Mouse (Mus musculus) adrenal gland, adult 8-10 months (tissue): ENCODE data around the gene Bax. TPM values are rescaled to one million over a fixed set of nuclear protein-coding genes. Genes with fewer than 3 reads are reported as not detected.
"Not testable (repeated sequence)": the region's sequence is repeated elsewhere in the genome, so short reads cannot be mapped to it uniquely, and the experiment has no call there.

Experiments used
- DNase-seq: peaks from one replicate; pipeline ENCODE4 v3.0.0; 2022
- total RNA-seq, 4 experiments: library from RNA; stranded (reverse); gene quantifications; 2 replicates each; pipeline ENCODE4 v1.2.4; 2022

Gene Bax
- total RNA-seq = 100 to 1,000 TPM in 1 of 4 experiments, 10 to 100 TPM in 3; 71.7 to 105 (median 89.1) TPM

DNA sequence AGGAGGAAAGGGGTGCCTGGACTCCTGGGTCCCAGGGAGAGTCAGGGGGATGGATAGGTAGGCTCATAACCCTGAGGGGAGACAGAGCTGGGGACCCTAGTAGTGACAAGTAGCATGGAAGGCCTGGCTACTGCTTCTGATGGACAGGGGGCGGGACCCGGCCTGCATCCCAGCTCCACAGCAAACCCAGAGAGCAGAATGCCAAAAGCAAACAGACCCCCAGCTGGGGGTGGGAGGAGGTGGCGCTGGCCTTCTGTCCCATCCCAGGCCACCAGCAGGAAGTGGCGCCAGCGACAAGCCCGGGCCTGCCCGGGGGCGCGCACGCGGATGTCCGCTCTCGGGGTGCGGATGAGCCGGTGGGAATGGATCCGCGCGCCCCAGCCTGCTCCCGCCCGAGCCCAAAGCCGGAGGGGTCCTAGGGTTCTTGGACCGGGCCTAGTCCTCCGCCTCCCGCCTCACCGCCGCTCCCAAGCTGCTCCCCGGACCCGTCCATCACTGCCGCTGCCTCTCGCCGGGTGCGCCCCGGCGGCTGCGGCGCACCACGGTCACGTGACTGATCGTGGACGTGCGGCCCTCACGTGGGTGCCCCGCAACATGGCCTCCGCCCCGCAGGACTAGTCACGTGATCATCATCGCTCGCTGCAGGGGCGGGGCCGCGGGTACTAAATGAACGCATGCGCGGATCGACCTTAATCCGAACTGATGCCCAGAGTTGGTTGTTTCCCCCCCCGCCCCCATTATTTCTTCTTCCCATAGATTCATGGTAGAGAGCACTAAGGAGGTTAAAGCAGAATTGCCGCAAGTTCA lies at the start of gene Bax:
TSS of gene Bax (minus strand) at position 616 of the 807 bp plus-strand sequence.
- DNase-seq = peak; percentile 95

DNA sequence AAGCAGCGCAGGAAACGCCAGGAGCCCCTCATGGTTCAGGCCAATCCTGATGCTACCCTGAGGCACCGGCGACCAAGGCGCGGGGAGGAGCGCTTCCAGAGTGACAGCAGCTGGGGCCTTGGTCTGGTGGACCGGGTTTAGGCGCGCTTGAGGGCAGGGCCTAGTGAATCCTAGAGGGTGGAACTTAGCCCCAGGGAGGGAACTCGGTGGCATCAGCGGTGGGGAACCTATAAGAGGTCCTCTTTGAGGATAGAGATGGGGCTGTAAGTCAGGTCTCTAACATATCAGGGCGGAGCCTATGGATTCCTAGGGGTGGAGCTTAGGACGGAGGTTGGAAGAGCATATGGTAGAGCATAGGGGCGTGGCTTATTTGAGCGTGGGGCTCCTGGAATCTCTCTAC lies 48.7 kb upstream of the Bax start:
- no peak for DNase-seq

DNA sequence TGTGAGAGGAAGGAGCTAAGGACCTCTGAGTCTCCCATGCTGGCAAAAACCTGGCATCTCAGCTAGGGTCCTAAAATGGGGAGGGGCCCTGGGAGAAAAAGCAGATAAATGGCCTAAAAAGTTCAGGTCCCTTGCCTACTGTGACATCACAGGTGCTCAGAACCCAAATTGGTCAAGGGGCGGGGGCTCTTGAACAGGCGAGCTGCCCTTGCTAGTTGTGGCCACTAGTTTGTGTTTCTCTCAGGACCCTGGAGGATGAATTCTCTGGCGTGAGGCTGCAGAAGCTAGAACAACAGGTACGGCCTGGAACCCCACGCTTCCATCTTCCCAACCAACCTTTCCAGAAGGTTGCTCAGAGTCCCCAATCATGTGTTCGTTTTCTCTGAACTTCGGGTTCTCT lies 47.7 kb upstream of the Bax start:
- no peak for DNase-seq

DNA sequence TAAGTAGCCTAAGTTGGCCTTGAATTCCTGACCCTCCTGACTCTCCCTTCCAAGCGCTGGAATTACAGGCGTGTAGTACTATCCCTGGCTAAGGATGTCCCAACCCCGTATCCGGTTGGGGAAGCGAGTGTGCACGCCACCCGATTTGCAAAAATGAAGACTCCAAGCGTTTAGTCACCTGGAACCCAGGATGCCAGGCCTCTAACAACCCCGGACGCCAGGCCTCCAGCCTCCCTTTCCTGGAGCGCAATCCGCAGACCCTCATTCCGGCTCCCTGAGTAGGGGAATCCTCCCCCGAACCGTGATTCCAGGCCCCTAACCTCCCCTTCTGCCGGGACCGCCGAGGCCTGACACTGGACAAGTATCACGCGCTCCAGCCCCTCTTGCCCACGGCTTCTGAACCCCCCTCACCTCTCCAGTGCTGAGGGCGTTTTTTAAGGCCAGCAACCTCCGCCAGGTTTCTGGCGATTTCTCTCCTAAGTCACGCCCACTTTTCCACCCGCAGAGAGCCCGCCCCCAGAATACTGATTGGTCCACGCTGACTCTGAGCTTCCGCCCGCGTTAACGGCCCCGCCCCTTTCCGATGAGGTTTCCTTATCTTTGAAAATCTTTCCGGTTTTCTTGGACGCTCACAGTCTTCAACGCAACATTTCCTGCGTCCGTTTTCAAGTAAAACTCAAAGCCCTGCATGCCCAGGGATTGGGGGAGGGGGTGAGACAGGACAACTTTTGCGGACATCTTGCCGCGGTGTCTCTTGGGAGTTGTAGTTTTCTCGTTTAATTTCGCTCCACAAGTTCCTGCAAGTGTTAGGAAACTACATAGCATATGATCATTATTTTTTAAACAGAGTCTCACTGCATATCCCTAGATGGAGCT lies 43.5 kb upstream of the Bax start, which contains the start of gene Nucb1:
TSS of gene Nucb1 (minus strand) at position 495 of the 876 bp plus-strand sequence.
- peak; percentile 93 for DNase-seq

DNA sequence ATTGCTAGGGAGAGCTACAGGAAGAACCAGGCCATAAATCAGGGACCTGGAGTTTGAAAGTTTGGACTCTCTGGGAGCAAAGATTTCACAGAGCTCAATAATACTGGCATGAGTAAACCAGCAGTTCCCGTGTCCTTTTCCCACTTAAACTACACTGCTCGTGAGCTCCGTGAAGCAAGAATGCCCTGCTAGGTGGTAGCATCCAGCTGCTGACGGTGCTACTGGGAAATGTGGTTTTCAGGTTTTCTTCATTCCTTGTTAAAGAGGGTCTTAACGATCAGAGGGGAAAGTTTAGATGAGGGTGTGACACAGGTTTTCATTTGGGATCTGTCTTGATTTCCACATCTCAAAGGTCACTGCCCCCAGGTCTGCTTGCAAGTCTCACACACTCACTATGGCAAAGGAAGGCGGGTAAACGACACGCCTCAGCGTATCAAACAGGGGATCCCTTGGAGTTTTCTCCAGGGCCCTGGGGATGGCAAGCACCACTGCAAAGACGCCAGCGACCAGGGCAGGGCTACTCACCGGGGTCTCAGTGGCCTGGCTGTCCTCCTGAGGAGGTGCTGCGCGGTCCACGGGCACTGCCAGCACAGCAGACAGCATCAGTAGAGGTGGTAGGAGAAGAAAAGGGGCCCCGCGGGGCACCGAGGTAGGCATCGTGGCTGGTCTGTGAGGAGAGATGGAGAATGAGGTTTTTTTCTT lies 42.6 kb upstream of the Bax start:
- DNase-seq = no peak

DNA sequence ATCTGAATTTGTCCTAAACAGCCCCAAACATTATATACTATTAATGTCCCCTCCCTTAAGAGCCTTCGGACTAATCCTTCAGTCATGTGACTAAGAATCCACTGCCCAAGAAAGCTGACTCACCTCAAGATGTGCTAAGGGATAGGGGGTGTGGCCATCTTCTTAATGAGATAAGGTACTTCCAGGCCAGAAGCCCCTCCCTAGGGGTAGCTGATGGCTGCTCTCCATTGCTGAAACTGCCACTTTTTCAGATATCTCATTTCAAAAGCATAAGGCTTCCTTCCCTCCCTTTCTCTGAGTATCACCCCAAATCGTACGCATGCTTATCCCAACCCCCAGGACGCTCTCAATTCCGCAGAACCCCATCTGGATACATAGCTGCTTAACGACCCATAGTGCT lies 41.9 kb upstream of the Bax start:
- DNase-seq = no peak

DNA sequence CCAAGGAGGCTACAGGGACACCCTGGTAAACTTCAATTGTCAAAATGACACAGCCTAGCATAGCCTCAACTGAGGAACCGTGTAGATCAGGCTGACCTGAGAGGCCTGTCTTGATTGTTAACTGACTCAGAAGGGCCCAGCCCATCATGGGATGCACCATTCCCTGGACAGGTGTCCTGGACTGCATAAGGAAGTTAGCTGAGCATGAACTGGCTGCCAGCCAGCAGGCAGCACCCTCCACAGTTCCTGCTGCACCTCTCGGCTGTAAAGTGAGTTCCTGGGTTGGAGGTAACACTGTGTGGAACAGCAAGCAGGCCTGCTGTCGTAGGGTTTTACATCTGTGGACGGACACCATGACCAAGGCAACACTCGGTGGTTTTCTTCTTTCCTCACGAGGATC lies 40.9 kb upstream of the Bax start:
- no peak for DNase-seq

DNA sequence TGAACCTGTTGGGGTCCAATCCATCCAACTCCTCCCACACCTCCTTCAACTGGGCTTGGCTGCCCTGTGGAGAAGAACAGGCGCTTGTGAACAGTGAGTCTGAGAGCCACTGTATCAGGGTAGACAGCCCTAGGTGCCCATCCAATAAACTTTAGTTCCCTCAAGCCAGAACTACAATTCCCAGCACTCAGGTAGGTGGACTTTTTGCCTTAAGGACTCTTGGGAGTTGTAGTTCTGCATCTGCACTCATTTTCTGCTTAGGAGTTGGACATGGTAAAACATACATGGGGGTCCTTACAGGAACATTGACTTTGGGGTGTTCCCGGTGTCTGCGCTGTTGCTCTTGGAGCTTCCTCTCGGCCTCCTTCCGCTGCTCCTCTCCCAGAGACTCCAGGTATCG lies 31.7 kb upstream of the Bax start:
- no peak for DNase-seq

DNA sequence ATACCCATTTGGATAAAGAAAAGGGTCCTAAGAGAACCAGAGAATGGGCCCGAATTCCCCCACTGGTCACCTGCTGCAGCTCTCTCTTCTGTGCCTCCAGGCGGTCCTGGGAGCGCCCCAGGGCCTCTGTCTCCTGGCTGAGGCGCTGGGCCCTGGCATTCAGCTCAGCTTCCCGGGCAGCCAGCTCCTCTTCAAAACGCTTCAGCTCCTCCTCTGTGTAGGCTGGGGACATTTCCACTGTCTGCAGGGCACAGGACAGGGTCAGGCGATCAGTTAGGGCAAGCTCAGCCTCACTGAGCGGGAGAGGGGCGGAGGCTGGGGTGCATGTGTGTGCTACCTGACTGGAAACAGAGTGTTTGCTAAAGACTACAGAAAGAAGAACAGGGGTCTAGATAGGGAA lies 27.9 kb upstream of the Bax start:
- DNase-seq = no peak

DNA sequence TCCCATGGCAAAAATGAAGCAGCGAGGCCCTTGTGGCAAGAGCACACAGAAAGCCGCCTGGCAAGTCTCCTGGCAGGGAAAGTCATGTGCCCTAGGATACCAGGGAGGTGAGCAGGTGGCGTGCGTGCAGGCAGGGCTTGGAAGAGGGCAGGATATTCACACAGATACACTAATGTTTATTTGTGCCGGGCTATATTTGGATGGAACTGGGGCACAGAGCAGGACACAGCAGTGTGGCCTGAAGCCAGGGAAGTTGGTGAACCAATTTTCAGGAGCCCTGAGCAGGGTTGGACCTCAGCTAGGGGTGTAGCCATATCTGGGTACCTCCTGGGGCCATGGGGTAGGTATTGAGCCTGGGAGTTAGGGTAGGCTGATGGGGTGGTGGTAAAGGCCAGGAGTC lies 26.3 kb upstream of the Bax start:
- no peak for DNase-seq

DNA sequence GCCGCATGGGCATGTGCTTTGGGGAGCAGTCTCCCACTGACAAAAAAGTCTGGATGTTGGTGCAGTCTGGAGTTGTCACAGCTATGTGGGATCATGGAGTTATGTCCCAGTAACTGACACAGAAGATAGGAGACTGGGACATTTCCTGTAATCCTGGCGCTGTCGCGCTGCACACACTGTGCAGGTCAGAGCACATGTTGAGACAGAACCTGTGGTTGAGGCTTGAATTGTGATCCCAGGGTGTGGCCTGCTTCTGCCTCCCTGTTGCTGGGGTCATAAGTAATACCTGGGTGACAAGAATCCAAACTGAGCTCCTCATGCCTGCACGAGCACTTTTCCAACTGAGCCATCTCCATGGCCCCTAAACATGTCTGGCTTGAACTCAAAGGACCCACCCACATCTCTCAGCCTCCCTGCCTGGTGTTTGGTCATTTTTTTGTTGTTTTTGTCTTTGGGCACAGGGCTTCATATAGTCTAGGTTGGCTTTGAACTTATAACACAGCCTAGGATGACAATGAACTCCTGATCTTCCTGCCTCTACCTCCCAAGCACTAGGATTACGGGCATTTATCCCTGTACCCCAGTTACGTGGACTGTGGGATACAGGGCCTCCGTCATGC lies 25.6 kb upstream of the Bax start:
- DNase-seq = no peak

DNA sequence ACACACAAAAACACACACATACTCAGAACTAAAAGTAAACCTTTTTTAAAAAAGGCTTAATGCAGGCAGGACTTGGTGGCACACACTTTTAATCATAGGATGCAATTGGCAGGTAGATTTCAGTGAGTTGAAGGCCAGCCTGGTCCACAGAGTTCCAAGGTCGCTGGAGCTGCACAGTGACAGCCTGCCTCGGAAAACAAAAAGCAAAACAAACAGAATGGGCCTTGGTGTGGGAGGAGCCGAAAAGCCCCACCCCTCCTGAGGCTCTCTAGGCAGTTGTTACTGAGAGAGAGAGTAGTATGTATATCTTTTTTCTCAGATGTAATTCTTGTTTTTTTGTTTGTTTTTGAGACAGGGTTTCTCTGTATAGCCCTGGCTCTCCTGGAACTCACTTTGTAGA lies 24.6 kb upstream of the Bax start:
- DNase-seq = peak; percentile 62

DNA sequence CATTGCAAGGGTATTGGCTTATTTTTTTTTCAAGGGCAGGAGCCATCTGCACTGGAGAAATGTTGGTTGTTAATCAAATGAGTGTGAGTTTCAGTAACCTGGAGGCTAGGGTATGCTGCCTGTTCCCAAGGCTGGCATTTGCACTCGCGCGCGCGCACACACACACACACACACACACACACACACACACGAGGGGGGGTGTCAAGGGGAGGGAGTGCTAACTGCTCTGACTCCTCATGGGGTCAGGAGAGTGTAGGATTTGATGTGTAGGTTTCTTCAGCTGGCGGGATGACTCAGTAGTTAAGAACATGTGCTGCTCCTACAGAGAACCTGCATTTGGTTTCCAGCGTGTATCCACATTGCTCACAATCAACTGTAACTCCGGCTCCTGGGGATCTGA lies 24.1 kb upstream of the Bax start:
- no peak for DNase-seq

DNA sequence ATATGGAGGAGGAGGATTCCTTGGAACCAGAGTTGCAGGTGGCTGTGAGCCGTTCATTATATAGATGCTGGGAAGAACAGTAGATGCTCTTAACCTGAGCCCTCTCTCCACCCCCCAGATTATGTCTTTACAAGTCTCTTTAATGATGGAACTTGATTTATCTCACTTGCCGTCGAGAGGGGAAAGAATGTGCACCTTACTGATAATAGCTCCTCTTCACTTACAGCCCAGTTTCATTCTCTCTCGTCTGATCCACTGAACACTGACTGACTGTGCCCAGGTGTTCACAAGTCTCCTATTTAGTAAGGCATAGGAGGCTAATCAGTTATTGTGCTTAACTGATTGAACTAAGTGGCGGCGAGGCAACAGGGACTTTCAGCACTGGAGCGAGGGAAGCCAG lies 22.9 kb upstream of the Bax start:
- no peak for DNase-seq

DNA sequence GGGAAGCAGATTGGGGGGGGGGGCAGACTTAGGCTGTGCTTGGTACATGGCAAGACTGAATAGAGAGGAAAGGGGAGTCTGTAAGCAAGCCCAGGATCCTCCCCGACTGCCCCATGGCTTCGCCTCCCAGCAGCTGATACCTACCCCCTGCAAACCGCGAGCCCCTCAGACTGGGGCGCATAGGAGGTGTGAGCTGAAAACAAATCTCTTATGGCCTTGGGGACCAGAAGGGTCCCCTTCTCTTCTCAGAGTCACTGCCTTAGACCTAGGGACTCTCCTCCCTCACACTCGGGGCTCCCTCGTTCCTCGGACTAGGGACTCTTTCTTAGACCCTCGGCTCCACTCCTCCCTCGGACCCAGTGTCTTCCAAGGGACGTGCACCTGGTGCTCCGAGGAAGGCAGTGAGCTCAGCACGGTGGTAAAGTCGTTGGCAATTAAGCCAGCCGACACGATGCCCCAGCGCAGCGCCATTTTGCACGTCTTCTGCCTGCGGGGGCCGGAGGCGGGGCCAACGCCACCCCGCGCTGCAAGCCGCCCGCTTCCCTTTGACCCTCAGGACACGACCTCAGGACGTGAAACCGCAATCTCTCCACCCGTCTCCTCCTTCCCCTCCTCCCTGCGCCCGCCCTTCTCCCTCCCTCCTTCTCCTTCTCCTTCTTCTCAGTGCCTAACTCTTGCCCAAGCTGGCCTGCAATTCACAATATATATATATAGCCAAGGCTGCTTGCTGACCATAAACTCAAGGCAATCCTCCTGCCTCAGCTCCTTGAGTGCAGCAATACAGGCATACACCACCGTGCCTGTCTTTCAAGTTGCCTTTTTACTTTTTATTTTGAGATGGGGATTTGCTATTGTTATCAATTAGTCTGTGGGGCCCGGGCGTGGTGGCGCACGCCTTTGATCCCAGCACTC lies 21.9 kb upstream of the Bax start, which contains the start of gene Dhdh:
TSS of gene Dhdh (minus strand) at position 513 of the 912 bp plus-strand sequence.
- DNase-seq = peak; percentile 80

DNA sequence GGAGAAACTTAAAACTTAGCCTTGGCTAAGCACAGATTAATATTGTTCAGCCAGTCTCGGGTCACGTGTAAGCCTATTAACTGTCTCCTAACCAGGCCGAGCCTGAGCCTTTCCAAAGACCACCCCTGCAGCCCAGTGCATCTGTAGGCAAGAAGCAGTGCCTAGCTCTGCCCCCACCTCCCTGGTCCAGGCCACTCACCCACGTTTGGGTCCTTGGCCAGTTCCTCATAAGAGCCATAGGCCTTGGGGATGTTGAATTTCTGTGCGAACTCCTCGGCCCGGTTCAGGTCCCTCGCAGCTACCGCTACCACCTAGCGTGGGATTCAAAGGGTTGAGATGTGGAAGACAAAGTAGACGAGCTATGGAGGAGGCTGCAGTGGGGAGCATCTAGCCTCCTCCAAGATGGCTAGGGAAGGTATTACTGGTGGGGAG lies 21.2 kb upstream of the Bax start:
- DNase-seq = no peak

DNA sequence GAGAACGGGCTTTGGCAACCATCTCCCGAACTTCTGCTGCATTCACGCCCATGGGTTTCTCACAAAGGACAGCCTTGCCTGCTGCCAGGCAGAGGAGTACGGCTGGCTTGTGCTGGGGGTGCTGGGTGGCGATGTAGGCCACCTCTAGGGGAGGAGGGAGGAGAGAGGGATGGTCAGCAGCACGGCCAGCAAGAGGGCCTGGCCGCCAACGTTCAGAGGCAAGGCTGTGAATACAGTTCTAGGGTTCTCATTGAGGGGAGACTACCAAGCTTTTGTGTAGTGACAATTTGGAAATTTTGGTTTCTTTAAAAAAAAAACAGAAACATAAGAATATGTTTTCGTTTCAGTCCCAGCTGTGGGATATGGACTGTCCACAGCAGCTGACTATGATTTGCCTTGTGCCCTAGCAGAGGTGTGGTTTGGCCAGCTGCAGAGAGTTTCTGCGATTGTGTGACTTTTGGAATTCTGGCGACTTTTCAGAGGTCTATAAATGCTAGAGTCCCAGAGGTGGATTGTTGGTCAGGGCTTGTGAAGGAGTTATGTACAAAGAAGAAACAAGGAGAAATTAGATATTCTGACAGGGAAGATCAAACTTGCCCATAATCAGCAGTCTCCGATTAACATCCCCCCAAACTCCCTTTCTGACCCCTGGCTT lies 20.2 kb upstream of the Bax start, which contains the start of gene Gm45808:
TSS of gene Gm45808 (minus strand) at position 51 of the 655 bp plus-strand sequence.
- DNase-seq = no peak

DNA sequence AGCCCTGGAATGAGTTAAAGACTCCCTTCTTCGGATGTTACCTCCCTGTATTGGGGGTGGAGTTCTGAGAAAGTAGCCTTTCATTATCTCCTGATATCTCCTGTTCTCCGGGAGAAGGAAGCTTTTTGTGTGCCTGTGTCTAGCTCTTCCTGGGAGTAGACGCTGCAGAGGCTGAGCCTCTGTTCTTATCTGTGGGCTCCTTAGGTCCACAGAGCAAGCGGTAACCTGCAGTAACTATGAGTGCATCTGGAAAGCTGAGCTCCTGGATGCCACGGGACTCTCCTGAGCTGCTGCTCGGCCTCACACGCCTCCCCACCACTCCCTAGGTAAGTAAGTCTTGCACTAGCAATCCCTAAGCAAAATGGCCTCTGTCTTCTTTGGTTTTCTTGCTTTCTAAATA lies 19.5 kb upstream of the Bax start:
- DNase-seq = no peak

DNA sequence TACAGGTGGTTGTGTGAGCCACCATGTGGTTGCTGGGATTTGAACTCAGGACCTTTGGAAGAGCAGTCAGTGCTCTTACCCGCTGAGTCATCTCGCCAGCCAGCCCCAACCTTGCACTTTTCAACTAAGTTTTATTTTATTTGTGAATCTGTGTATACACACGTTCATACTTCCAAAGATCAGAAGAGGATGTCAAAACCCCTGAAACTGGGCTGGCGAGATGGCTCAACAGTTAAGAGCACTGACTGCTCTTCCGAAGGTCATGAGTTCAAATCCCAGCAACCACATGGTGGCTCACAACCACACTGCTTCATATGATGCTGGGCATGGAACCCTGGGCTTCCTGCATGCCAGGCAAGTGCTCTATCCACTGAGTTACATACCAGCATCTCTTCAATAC lies 18.3 kb upstream of the Bax start:
- DNase-seq = not testable (repeated sequence)

DNA sequence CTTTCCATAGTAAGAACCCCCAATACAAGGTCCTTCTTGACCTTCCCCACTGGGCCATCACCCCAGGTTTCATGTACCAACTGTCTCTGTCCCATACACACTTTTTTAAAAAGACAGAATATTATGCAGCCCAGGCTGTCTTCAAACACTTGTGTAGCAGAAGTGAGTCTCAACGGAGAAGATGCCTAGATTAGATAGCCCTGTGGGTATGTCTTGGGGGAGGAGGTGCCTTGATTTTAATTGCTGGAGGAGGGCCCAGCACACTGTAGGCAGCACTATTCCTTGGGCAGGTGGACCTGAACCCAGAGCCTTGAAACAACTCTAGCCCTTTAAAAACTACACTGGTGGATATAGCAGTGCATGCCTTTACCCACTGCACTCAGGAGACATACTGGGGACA lies 15.5 kb upstream of the Bax start:
- DNase-seq = no peak
